Mouse (Mus musculus) spleen, adult 2 months (tissue): ENCODE results near the gene Ppp2r5a.

Experiments
- CTCF ChIP-seq: fragments of 200-500 bp; IDR thresholded peaks from 2 replicates; pipeline ENCODE4 v1.5.1; 2011; ENCODE audit warnings: mild to moderate bottlenecking, inconsistent platforms; ENCODE audit not compliant: insufficient read depth, insufficient read length, insufficient replicate concordance; ENCODE audit errors: extremely low read depth
- POLR2A ChIP-seq: fragments of 200-500 bp; IDR thresholded peaks from 2 replicates; pipeline ENCODE4 v1.6.1; 2011; ENCODE audit warnings: low read depth, low read length, inconsistent platforms

GRCm38 (mm10) chr1:191328019-191328441 lies 75.0 kb downstream of the Ppp2r5a start:
- TF ChIP-seq POLR2A (no peak), CTCF (no peak)
